Mouse (Mus musculus) neural tube, embryonic 11.5 days (tissue): ENCODE measurements around the gene Tnni1. TPM values are rescaled to one million over a fixed set of nuclear protein-coding genes. Genes with fewer than 3 reads are reported as not detected.

Experiments
- ATAC-seq: fragments of 200-750 bp; cut with Nextera tagmentation; 2 replicates; pipeline ENCODE4 v1.8.0; 2017; ENCODE audit warnings: moderate number of reproducible peaks, mild to moderate bottlenecking, moderate TSS enrichment, moderate library complexity; ENCODE audit not compliant: insufficient read depth, low FRiP score, low TSS enrichment
- DNase-seq: peaks from one replicate; pipeline ENCODE4 v3.0.0-alpha.2; 2015; ENCODE audit warnings: low spot score
- H3K27ac ChIP-seq: fragments of 300-500 bp; sonication (generic); 2 replicates; pipeline ENCODE4 v1.5.1; 2014; ENCODE audit warnings: low read depth, mild to moderate bottlenecking, low read length
- H3K27me3 ChIP-seq: fragments of 300-500 bp; sonication (generic); 2 replicates; pipeline ENCODE4 v1.6.1; 2014; ENCODE audit warnings: mild to moderate bottlenecking, low read length, mixed read lengths; ENCODE audit not compliant: control insufficient read depth, insufficient read depth
- H3K36me3 ChIP-seq: fragments of 300-500 bp; sonication (generic); 2 replicates; pipeline ENCODE4 v1.6.1; 2014; ENCODE audit warnings: mild to moderate bottlenecking, low read length, moderate library complexity, mixed read lengths; ENCODE audit not compliant: control insufficient read depth, insufficient read depth
- H3K4me1 ChIP-seq: fragments of 300-500 bp; sonication (generic); 2 replicates; pipeline ENCODE4 v1.6.1; 2014; ENCODE audit warnings: low read length, mixed read lengths; ENCODE audit not compliant: control insufficient read depth, insufficient read depth
- H3K4me2 ChIP-seq: fragments of 300-500 bp; sonication (generic); 2 replicates; pipeline ENCODE4 v1.6.1; 2014; ENCODE audit warnings: low read depth, mild to moderate bottlenecking, moderate library complexity
- H3K4me3 ChIP-seq: fragments of 300-500 bp; sonication (generic); 2 replicates; pipeline ENCODE4 v1.5.1; 2014; ENCODE audit warnings: low read depth, low read length
- H3K9ac ChIP-seq: fragments of 300-500 bp; sonication (generic); 2 replicates; pipeline ENCODE4 v1.6.1; 2014; ENCODE audit warnings: mild to moderate bottlenecking, low read length
- H3K9me3 ChIP-seq: fragments of 300-500 bp; sonication (generic); 2 replicates; pipeline ENCODE4 v1.6.1; 2016; ENCODE audit warnings: low read length; ENCODE audit not compliant: control insufficient read depth
- WGBS: fragments of 180-500 bp; shearing (Covaris S2); extraction: QIAGEN DNeasy Blood & Tissue Kit; methylation state at CpG from one replicate; pipeline ENCODE4 v1.1.7; 2014; 5-methylcytosine and 5-hydroxymethylcytosine counted together
- polyA plus RNA-seq: library from polyadenylated mRNA; unstranded; fragments of >200 nt; fragmentation: Nextera tagmentation; extraction: Ambion mirVana; gene quantifications from 2 replicates; pipeline ENCODE4 v1.2.1, GENCODE M21; 2014

Gene Tnni1
- polyA plus RNA-seq, 1 experiment from 2014 or later = 57.6 TPM

GRCm38 (mm10) chr1:135746248-135746647 lies 33.0 kb upstream of the Tnni1 start:
- Histone ChIP-seq H3K4me1 (peaks cover 1% of the 10 kb centered on the region; the same call in 1 of the 2 replicates), H3K9me3 (no peaks in the 10 kb centered on the region), H3K36me3 (peaks cover 2% of the 10 kb centered on the region; the same call in 1 of the 2 replicates), H3K4me3 (no peak overlapping the region), H3K27ac (no peak overlapping the region), H3K4me2 (no peak overlapping the region), H3K27me3 (no peaks in the 10 kb centered on the region), H3K9ac (no peak overlapping the region)
- DNase-seq (no peak), ATAC-seq (no peak)
- WGBS = 86% methylated on average over 4 of the region's 4 CpGs

GRCm38 (mm10) chr1:135752737-135753348 lies 26.4 kb upstream of the Tnni1 start:
- H3K4me2 ChIP-seq = no peak overlapping the region
- ATAC-seq (peak; percentile 95), DNase-seq (peak; percentile 93)
- no peak overlapping the region for H3K27ac ChIP-seq
- H3K4me3 ChIP-seq = no peak overlapping the region
- 13% methylated on average over 10 of the region's 10 CpGs for WGBS
- H3K27me3 ChIP-seq = no peaks in the 10 kb centered on the region
- H3K36me3 ChIP-seq = no peaks in the 10 kb centered on the region
- no peaks in the 10 kb centered on the region for H3K9me3 ChIP-seq
- H3K4me1 ChIP-seq = no peaks in the 10 kb centered on the region
- no peak overlapping the region for H3K9ac ChIP-seq

GRCm38 (mm10) chr1:135755287-135755686 lies 23.9 kb upstream of the Tnni1 start:
- Histone ChIP-seq H3K9me3 (no peaks in the 10 kb centered on the region), H3K4me2 (no peak overlapping the region), H3K4me3 (no peak overlapping the region), H3K4me1 (no peaks in the 10 kb centered on the region), H3K27ac (no peak overlapping the region), H3K36me3 (no peaks in the 10 kb centered on the region), H3K9ac (no peak overlapping the region), H3K27me3 (no peaks in the 10 kb centered on the region)
- 75% methylated on average over 9 of the region's 9 CpGs for WGBS
- no peak for DNase-seq
- no peak for ATAC-seq

GRCm38 (mm10) chr1:135755913-135756312 lies 23.3 kb upstream of the Tnni1 start:
- no peaks in the 10 kb centered on the region for H3K4me1 ChIP-seq
- H3K9ac ChIP-seq = no peak overlapping the region
- 86% methylated on average over 3 of the region's 3 CpGs for WGBS
- H3K36me3 ChIP-seq = no peaks in the 10 kb centered on the region
- H3K4me3 ChIP-seq = no peak overlapping the region
- no peak overlapping the region for H3K27ac ChIP-seq
- no peaks in the 10 kb centered on the region for H3K27me3 ChIP-seq
- DNase-seq = no peak
- no peaks in the 10 kb centered on the region for H3K9me3 ChIP-seq
- ATAC-seq = no peak
- no peak overlapping the region for H3K4me2 ChIP-seq

GRCm38 (mm10) chr1:135757287-135757686 lies 21.9 kb upstream of the Tnni1 start:
- Histone ChIP-seq H3K36me3 (no peaks in the 10 kb centered on the region), H3K4me3 (no peak overlapping the region), H3K4me2 (no peak overlapping the region), H3K27me3 (no peaks in the 10 kb centered on the region), H3K4me1 (no peaks in the 10 kb centered on the region), H3K9ac (no peak overlapping the region), H3K27ac (no peak overlapping the region), H3K9me3 (no peaks in the 10 kb centered on the region)
- DNase-seq = no peak
- no peak for ATAC-seq
- 76% methylated on average over 8 of the region's 8 CpGs for WGBS

GRCm38 (mm10) chr1:135759685-135760084 lies 19.5 kb upstream of the Tnni1 start:
- Histone ChIP-seq H3K36me3 (no peaks in the 10 kb centered on the region), H3K9ac (no peak overlapping the region), H3K4me2 (no peak overlapping the region), H3K9me3 (no peaks in the 10 kb centered on the region), H3K4me1 (no peaks in the 10 kb centered on the region), H3K27ac (no peak overlapping the region), H3K4me3 (no peak overlapping the region), H3K27me3 (no peaks in the 10 kb centered on the region)
- 40% methylated on average over 4 of the region's 4 CpGs for WGBS
- no peak for DNase-seq
- ATAC-seq = no peak

- no peak for ATAC-seq
- H3K27ac ChIP-seq = no peak overlapping the region
- no peak for DNase-seq
- no peaks in the 10 kb centered on the region for H3K4me1 ChIP-seq
- WGBS = 74% methylated on average over 8 of the region's 8 CpGs
- H3K9me3 ChIP-seq = no peaks in the 10 kb centered on the region
- H3K36me3 ChIP-seq = no peaks in the 10 kb centered on the region
- H3K4me3 ChIP-seq = no peak overlapping the region
- H3K27me3 ChIP-seq = no peaks in the 10 kb centered on the region
- H3K4me2 ChIP-seq = no peak overlapping the region
- no peak overlapping the region for H3K9ac ChIP-seq
Measured at GRCm38 (mm10) chr1:135760216-135760615, 19.0 kb upstream of the Tnni1 start.

- H3K4me2 ChIP-seq = no peak overlapping the region
- H3K9ac ChIP-seq = no peak overlapping the region
- no peaks in the 10 kb centered on the region for H3K9me3 ChIP-seq
- no peaks in the 10 kb centered on the region for H3K27me3 ChIP-seq
- 90% methylated on average over 5 of the region's 5 CpGs for WGBS
- no peaks in the 10 kb centered on the region for H3K36me3 ChIP-seq
- peaks cover 10% of the 10 kb centered on the region for H3K4me1 ChIP-seq
- ATAC-seq = no peak
- H3K4me3 ChIP-seq = no peak overlapping the region
- no peak overlapping the region for H3K27ac ChIP-seq
- DNase-seq = no peak
Measured at GRCm38 (mm10) chr1:135761728-135762127, 17.5 kb upstream of the Tnni1 start.

- Histone ChIP-seq H3K4me3 (no peak overlapping the region), H3K36me3 (peaks cover 2% of the 10 kb centered on the region; the same call in 1 of the 2 replicates), H3K27me3 (0 out of 2 replicates have a peak, but pooled peaks cover 2% of the 10 kb centered on the region), H3K27ac (no peak overlapping the region), H3K4me2 (no peak overlapping the region), H3K9ac (no peak overlapping the region), H3K4me1 (peaks cover 16% of the 10 kb centered on the region), H3K9me3 (no peaks in the 10 kb centered on the region)
- ATAC-seq = no peak
- 70% methylated on average over 9 of the region's 9 CpGs for WGBS
- DNase-seq = no peak
Measured at GRCm38 (mm10) chr1:135763503-135764205, 15.6 kb upstream of the Tnni1 start.
